Mouse (Mus musculus) gastrocnemius, postnatal 10 days (tissue): ENCODE measurements around the gene Gtf2ird1. TPM values are rescaled to one million over a fixed set of nuclear protein-coding genes. Genes with fewer than 3 reads are reported as not detected.
"Not testable (repeated sequence)": the region's sequence is repeated elsewhere in the genome, so short reads cannot be mapped to it uniquely, and the experiment has no call there.

ENCODE experiments used
- DNase-seq: peaks from one replicate; pipeline ENCODE4 v3.0.0; 2021; ENCODE audit warnings: mixed read lengths
- long read RNA-seq, 2 experiments: library from polyadenylated mRNA; stranded (forward); transcript quantifications; one replicate each; pipeline ENCODE4 v2.0.0; 2021
- total RNA-seq, 2 experiments: library from RNA; stranded (reverse); gene quantifications; 2 replicates each; pipeline ENCODE4 v1.2.3; 2021

Gtf2ird1 gene
- total RNA-seq = 10 to 100 TPM; 19.9 to 29.2 TPM
- long read RNA-seq, experiment 1, partial matches to known transcripts = 9 of 26 reads
- long read RNA-seq, experiment 1, other reads (novel, unspliced or antisense) = 8 of 26 reads
- long read RNA-seq, experiment 2, transcript Gtf2ird1-209 (30 exons, 3,524 nt) = major isoform, 5 of 13 reads
- long read RNA-seq, experiment 2, partial matches to known transcripts = 1 of 13 reads
- long read RNA-seq, experiment 2, other reads (novel, unspliced or antisense) = 4 of 13 reads

- peak; percentile 73 for DNase-seq
These were observed at the start of gene Gtf2ird1 for GRCm38 (mm10) chr5:134456503-134456962. Gene Gtf2ird1, minus strand, starts transcription at chr5:134456716.

GRCm38 (mm10) chr5:134505810-134506292 lies 49.3 kb upstream of the Gtf2ird1 start:
- DNase-seq = no peak

- DNase-seq = no peak
These were observed 46.1 kb upstream of the Gtf2ird1 start for GRCm38 (mm10) chr5:134502591-134502990.

GRCm38 (mm10) chr5:134501453-134501852 lies 44.9 kb upstream of the Gtf2ird1 start:
- no peak for DNase-seq

GRCm38 (mm10) chr5:134500681-134501080 lies 44.2 kb upstream of the Gtf2ird1 start:
- no peak for DNase-seq

GRCm38 (mm10) chr5:134500062-134500461 lies 43.5 kb upstream of the Gtf2ird1 start:
- no peak for DNase-seq

- DNase-seq = no peak
These were observed 40.5 kb upstream of the Gtf2ird1 start for GRCm38 (mm10) chr5:134497026-134497425.

GRCm38 (mm10) chr5:134495796-134496195 lies 39.3 kb upstream of the Gtf2ird1 start:
- DNase-seq = no peak

GRCm38 (mm10) chr5:134494142-134494541 lies 37.6 kb upstream of the Gtf2ird1 start:
- peak; percentile 96 for DNase-seq

GRCm38 (mm10) chr5:134492956-134493355 lies 36.4 kb upstream of the Gtf2ird1 start:
- no peak for DNase-seq

- DNase-seq = peak; percentile 89
These were observed 35.3 kb upstream of the Gtf2ird1 start for GRCm38 (mm10) chr5:134491712-134492417.

- no peak for DNase-seq
These were observed 34.7 kb upstream of the Gtf2ird1 start for GRCm38 (mm10) chr5:134491206-134491605.

GRCm38 (mm10) chr5:134490465-134490864 lies 33.9 kb upstream of the Gtf2ird1 start:
- peak; percentile 51 for DNase-seq

- peak; percentile 41 for DNase-seq
These were observed 33.1 kb upstream of the Gtf2ird1 start for GRCm38 (mm10) chr5:134489583-134489982.

GRCm38 (mm10) chr5:134488596-134488995 lies 32.1 kb upstream of the Gtf2ird1 start:
- no peak for DNase-seq

GRCm38 (mm10) chr5:134488042-134488441 lies 31.5 kb upstream of the Gtf2ird1 start:
- DNase-seq = no peak

- DNase-seq = peak; percentile 74
These were observed 29.6 kb upstream of the Gtf2ird1 start for GRCm38 (mm10) chr5:134485900-134486665.

- no peak for DNase-seq
These were observed 28.7 kb upstream of the Gtf2ird1 start for GRCm38 (mm10) chr5:134485183-134485730.

- no peak for DNase-seq
These were observed 26.8 kb upstream of the Gtf2ird1 start for GRCm38 (mm10) chr5:134483291-134483690.

GRCm38 (mm10) chr5:134482331-134482730 lies 25.8 kb upstream of the Gtf2ird1 start:
- DNase-seq = no peak

GRCm38 (mm10) chr5:134478886-134479285 lies 22.4 kb upstream of the Gtf2ird1 start:
- not testable (repeated sequence) for DNase-seq

- not testable (repeated sequence) for DNase-seq
These were observed 19.2 kb upstream of the Gtf2ird1 start for GRCm38 (mm10) chr5:134475686-134476085.
